Mouse (Mus musculus) liver, adult 2 months (tissue): ENCODE measurements around the gene Il13. TPM values are rescaled to one million over a fixed set of nuclear protein-coding genes. Genes with fewer than 3 reads are reported as not detected.

Experiments used
- DNase-seq: peaks from one replicate; pipeline ENCODE4 v3.0.0-alpha.2; 2011; ENCODE audit warnings: low read depth, low spot score; ENCODE audit errors: extremely low read depth
- H3K27ac ChIP-seq: fragments of 200-500 bp; replicated peaks from 2 replicates; pipeline ENCODE4 v1.5.1; 2012; ENCODE audit warnings: low read depth, mild to moderate bottlenecking, control low read depth, inconsistent platforms, low read length; ENCODE audit not compliant: insufficient read depth
- H3K27me3 ChIP-seq: fragments of 200-500 bp; 2 replicates; pipeline ENCODE4 v1.6.1; 2012; ENCODE audit warnings: mild to moderate bottlenecking, moderate library complexity, low read length, inconsistent platforms; ENCODE audit not compliant: control insufficient read depth, insufficient read depth
- H3K36me3 ChIP-seq: fragments of 200-500 bp; 2 replicates; pipeline ENCODE4 v1.6.1; 2012; ENCODE audit warnings: low read length, inconsistent platforms; ENCODE audit not compliant: control insufficient read depth, insufficient read depth
- H3K4me1 ChIP-seq: fragments of 200-500 bp; 2 replicates; pipeline ENCODE4 v1.6.1; 2011; ENCODE audit warnings: low read length; ENCODE audit not compliant: control insufficient read depth, insufficient read depth
- H3K4me3 ChIP-seq: fragments of 200-500 bp; 2 replicates; pipeline ENCODE4 v1.5.1; 2011; ENCODE audit warnings: low read depth, mild to moderate bottlenecking, control low read depth, low read length, moderate library complexity; ENCODE audit not compliant: insufficient read depth
- H3K79me2 ChIP-seq: fragments of 200-500 bp; 2 replicates; pipeline ENCODE4 v1.6.1; 2012; ENCODE audit warnings: inconsistent platforms, mild to moderate bottlenecking, low read length, moderate library complexity; ENCODE audit not compliant: control insufficient read depth, insufficient read depth
- H3K9ac ChIP-seq: fragments of 200-500 bp; 2 replicates; pipeline ENCODE4 v1.6.1; 2012; ENCODE audit warnings: low read depth, mild to moderate bottlenecking, control low read depth, inconsistent platforms, low read length
- CTCF ChIP-seq: fragments of 200-500 bp; IDR thresholded peaks from 2 replicates; pipeline ENCODE4 v1.5.1; 2011; ENCODE audit warnings: low read depth, low read length, control low read depth
- POLR2A ChIP-seq: fragments of 200-500 bp; IDR thresholded peaks from 2 replicates; pipeline ENCODE4 v1.6.1; 2011; ENCODE audit warnings: low read length, control low read depth; ENCODE audit not compliant: insufficient read depth; ENCODE audit errors: extremely low read depth
- WGBS: fragments of 180-500 bp; shearing (Covaris S2); methylation state at CpG from one replicate; pipeline ENCODE4 v1.1.7; 2018; 5-methylcytosine and 5-hydroxymethylcytosine counted together
- polyA plus RNA-seq: library from polyadenylated mRNA; depleted of rRNA; stranded (reverse); fragments of >200 nt; gene quantifications from 2 replicates; pipeline ENCODE4 v1.2.3, GENCODE M21; 2012; rRNA removed
- total RNA-seq: library from RNA; depleted of rRNA; stranded (reverse); fragments of >200 nt; gene quantifications from 2 replicates; pipeline ENCODE4 v1.2.3, GENCODE M21; 2014; rRNA removed

Il13 gene
- total and polyA plus RNA-seq, 2 experiments: not detected

DNA sequence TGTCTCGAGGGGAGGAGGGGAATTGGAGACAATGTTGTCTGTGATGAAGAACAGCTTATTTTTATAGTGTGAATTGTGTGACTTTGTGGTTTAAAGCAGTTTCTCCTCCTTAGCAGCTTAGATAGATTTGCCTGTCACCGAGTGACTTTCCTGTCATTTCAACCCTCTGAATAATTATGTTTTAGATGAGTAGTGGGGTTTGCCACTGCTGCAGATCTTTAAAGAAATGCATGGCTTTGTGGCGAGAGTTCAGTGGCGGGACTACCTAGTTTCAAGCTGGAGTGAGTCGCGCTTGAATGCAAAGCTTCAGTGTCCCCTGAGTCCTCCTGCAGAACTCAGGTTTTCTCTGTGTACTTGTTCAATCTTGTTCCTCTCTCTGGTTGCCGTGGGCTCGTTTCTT lies 46.2 kb downstream of the Il13 start:
- no peak for DNase-seq
- H3K27ac ChIP-seq: no peak overlapping the region
- H3K4me1 ChIP-seq: no peaks in the 10 kb centered on the region
- H3K9ac ChIP-seq: no peak overlapping the region
- no peak overlapping the region for H3K4me3 ChIP-seq
- H3K79me2 ChIP-seq: no peaks in the 10 kb centered on the region
- H3K36me3 ChIP-seq: peaks cover 6% of the 10 kb centered on the region; the same call in 1 of the 2 replicates
- TF ChIP-seq POLR2A: no peak
- TF ChIP-seq CTCF: no peak
- H3K27me3 ChIP-seq: no peaks in the 10 kb centered on the region
- WGBS: 90% methylated on average over 8 of the region's 8 CpGs

DNA sequence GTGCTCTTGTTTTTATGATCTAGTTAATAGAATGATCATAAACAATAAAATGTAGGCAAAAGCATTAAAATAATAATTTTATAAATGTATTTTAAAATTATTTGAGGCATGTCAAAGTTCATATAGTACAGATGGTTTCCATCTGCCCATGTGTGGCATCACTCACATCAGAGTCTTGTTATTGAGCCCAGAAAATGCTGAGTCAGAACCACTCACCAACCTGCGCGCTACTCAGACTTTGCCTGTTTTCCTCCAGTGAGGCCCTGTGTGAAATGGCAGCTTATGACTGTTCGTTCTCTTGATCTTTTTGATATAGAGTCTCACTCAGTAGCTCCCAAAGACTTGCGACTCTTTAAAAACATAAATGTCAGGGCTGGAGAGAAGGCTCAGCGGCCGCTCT lies 49.0 kb downstream of the Il13 start:
- TF ChIP-seq POLR2A (no peak), CTCF (no peak)
- Histone ChIP-seq H3K27ac (no peak overlapping the region), H3K36me3 (peaks cover 6% of the 10 kb centered on the region; the same call in 1 of the 2 replicates), H3K4me1 (no peaks in the 10 kb centered on the region), H3K79me2 (no peaks in the 10 kb centered on the region), H3K4me3 (no peak overlapping the region), H3K9ac (no peak overlapping the region), H3K27me3 (no peaks in the 10 kb centered on the region)
- DNase-seq: no peak
- WGBS: 98% methylated on average over 6 of the region's 6 CpGs

DNA sequence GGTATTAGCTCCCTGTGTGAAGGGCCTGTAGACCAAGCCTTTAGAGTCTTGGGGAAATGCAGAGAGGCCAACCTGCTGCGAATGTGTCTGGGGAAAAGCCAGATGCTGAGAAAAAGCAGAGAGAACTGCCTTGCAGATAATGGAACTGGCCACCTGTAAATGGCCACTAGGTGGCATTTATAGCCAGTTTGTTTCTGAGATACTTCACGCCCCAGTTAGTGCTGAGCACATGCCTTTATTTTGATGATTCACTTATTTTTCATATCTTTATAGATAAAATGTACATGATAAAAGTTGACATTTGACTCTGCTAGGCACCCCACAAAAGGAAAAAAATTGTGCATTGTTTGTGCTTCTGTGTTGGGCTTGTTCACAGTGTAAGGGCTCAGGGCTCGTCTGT lies 49.7 kb downstream of the Il13 start:
- no peaks in the 10 kb centered on the region for H3K4me1 ChIP-seq
- peaks cover 6% of the 10 kb centered on the region; the same call in 1 of the 2 replicates for H3K36me3 ChIP-seq
- DNase-seq: peak; percentile 6
- H3K4me3 ChIP-seq: no peak overlapping the region
- H3K79me2 ChIP-seq: no peaks in the 10 kb centered on the region
- 70% methylated on average over 3 of the region's 3 CpGs for WGBS
- no peak overlapping the region for H3K9ac ChIP-seq
- TF ChIP-seq CTCF (no peak), POLR2A (no peak)
- H3K27me3 ChIP-seq: no peaks in the 10 kb centered on the region
- H3K27ac ChIP-seq: no peak overlapping the region

DNA sequence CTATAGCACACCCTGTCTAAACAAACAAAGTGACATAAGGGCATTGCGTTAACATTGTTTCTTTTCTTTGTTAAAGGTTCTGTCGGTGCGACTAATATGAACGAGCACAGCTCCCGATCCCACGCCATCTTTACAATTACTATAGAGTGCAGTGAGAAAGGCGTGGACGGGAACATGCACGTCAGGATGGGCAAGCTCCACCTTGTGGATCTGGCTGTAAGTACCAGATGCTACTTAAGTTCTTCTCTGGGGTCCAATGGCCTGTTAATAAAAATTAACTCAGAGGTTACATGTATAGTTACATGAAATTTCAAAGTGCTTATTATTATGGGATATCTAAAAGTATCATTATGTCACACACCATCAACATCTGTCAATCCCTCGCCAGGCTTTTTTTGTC lies 51.4 kb downstream of the Il13 start:
- Histone ChIP-seq H3K9ac (no peak overlapping the region), H3K36me3 (peaks cover 6% of the 10 kb centered on the region; the same call in 1 of the 2 replicates), H3K4me3 (no peak overlapping the region), H3K79me2 (no peaks in the 10 kb centered on the region), H3K27me3 (no peaks in the 10 kb centered on the region), H3K27ac (no peak overlapping the region), H3K4me1 (no peaks in the 10 kb centered on the region)
- DNase-seq: no peak
- TF ChIP-seq POLR2A: no peak
- TF ChIP-seq CTCF: no peak
- 86% methylated on average over 10 of the region's 10 CpGs for WGBS

Other genes with a start within 250 kb of the Il13 start
- 133 and 140 TPM in 2 replicates for gene Leap2, start 211.5 kb downstream of the Il13 start, total RNA-seq
- 114 and 168 TPM in 2 replicates for gene Leap2, start 211.5 kb downstream of the Il13 start, polyA plus RNA-seq
- 256 TPM in 2 replicates for gene Uqcrq, start 203.9 kb downstream of the Il13 start, total RNA-seq
- gene Uqcrq, start 203.9 kb downstream of the Il13 start, polyA plus RNA-seq: 1,230 and 1,408 TPM in 2 replicates
- 0.09 and 0.34 TPM in 2 replicates for gene Gdf9, start 203.7 kb downstream of the Il13 start, total RNA-seq
- gene Gdf9, start 203.7 kb downstream of the Il13 start, polyA plus RNA-seq: 0.21 and 0.47 TPM in 2 replicates
- 0.46 and 0.60 TPM in 2 replicates for gene Gm10447, start 177.6 kb downstream of the Il13 start, total RNA-seq
- gene Gm10447, start 177.6 kb downstream of the Il13 start, polyA plus RNA-seq: 1.3 and 2.5 TPM in 2 replicates
- 12.8 and 15.4 TPM in 2 replicates for gene Shroom1, start 177.5 kb downstream of the Il13 start, total RNA-seq
- 36.6 and 43.4 TPM in 2 replicates for gene Shroom1, start 177.5 kb downstream of the Il13 start, polyA plus RNA-seq
- not detected in 2 replicates for gene Gm9837, start 164.2 kb downstream of the Il13 start, total RNA-seq
- gene Gm9837, start 164.2 kb downstream of the Il13 start, polyA plus RNA-seq: not detected in 2 replicates
- gene Gm9945, start 154.5 kb downstream of the Il13 start, total RNA-seq: not detected in 2 replicates
- gene Gm9945, start 154.5 kb downstream of the Il13 start, polyA plus RNA-seq: not detected in 2 replicates
- not detected in 2 replicates for gene Sowaha, start 154.4 kb downstream of the Il13 start, total RNA-seq
- not detected in 2 replicates for gene Sowaha, start 154.4 kb downstream of the Il13 start, polyA plus RNA-seq
- 1.7 and 2.6 TPM in 2 replicates for gene Sept8, start 115.4 kb downstream of the Il13 start, total RNA-seq
- gene Sept8, start 115.4 kb downstream of the Il13 start, polyA plus RNA-seq: 2.0 and 2.1 TPM in 2 replicates
- 2.2 and 2.7 TPM in 2 replicates for gene Kif3a, start 67.3 kb downstream of the Il13 start, total RNA-seq
- 0.98 and 1.2 TPM in 2 replicates for gene Kif3a, start 67.3 kb downstream of the Il13 start, polyA plus RNA-seq
- gene Il4, start 16.0 kb downstream of the Il13 start, total RNA-seq: not detected in 2 replicates
- 0.17 TPM in 1 of 2 replicates, not detected in the other for gene Il4, start 16.0 kb downstream of the Il13 start, polyA plus RNA-seq
- gene Rad50, start 72.6 kb upstream of the Il13 start, total RNA-seq: 4.9 and 5.4 TPM in 2 replicates
- gene Rad50, start 72.6 kb upstream of the Il13 start, polyA plus RNA-seq: 1.2 and 1.7 TPM in 2 replicates
- 0.09 TPM in 1 of 2 replicates, not detected in the other for gene Il5, start 86.1 kb upstream of the Il13 start, total RNA-seq
- not detected in 2 replicates for gene Il5, start 86.1 kb upstream of the Il13 start, polyA plus RNA-seq
- gene Irf1, start 135.3 kb upstream of the Il13 start, total RNA-seq: 37.5 and 44.2 TPM in 2 replicates
- 27.9 and 43.0 TPM in 2 replicates for gene Irf1, start 135.3 kb upstream of the Il13 start, polyA plus RNA-seq
- gene Gm17334, start 138.5 kb upstream of the Il13 start, total RNA-seq: not detected in 2 replicates
- 0.16 TPM in 1 of 2 replicates, not detected in the other for gene Gm17334, start 138.5 kb upstream of the Il13 start, polyA plus RNA-seq
- gene Gm12216, start 224.6 kb upstream of the Il13 start, total RNA-seq: 2.2 and 3.2 TPM in 2 replicates
- 2.4 and 2.7 TPM in 2 replicates for gene Gm12216, start 224.6 kb upstream of the Il13 start, polyA plus RNA-seq